Mouse (Mus musculus) heart, postnatal 0 days (tissue): ENCODE results near the gene Dync1h1. TPM values are rescaled to one million over a fixed set of nuclear protein-coding genes. Genes with fewer than 3 reads are reported as not detected.
A peak's percentile ranks its signal among the peaks of the same experiment; 100 is the strongest.

Source experiments
- ATAC-seq: fragments of 200-750 bp; cut with Nextera tagmentation; 2 replicates; pipeline ENCODE4 v1.8.0; 2017; ENCODE audit warnings: low read depth, moderate number of reproducible peaks, moderate library complexity; ENCODE audit not compliant: insufficient read depth
- DNase-seq: peaks from one replicate; pipeline ENCODE4 v3.0.0-alpha.2; 2016; ENCODE audit warnings: low spot score
- H3K27ac ChIP-seq: fragments of 300-500 bp; sonication (generic); 2 replicates; pipeline ENCODE4 v1.5.1; 2014; ENCODE audit warnings: low read depth, mild to moderate bottlenecking
- H3K27me3 ChIP-seq: fragments of 300-500 bp; sonication (generic); 2 replicates; pipeline ENCODE4 v1.6.1; 2014; ENCODE audit warnings: low read length, mixed read lengths; ENCODE audit not compliant: control insufficient read depth, insufficient read depth
- H3K36me3 ChIP-seq: fragments of 300-500 bp; sonication (generic); replicated peaks from 2 replicates; pipeline ENCODE4 v1.6.1; 2014; ENCODE audit warnings: low read length, mixed read lengths; ENCODE audit not compliant: control insufficient read depth, insufficient read depth
- H3K4me1 ChIP-seq: fragments of 300-500 bp; sonication (generic); 2 replicates; pipeline ENCODE4 v1.6.1; 2014; ENCODE audit warnings: antibody characterized with exemption; ENCODE audit not compliant: control insufficient read depth, insufficient read depth
- H3K4me2 ChIP-seq: fragments of 300-500 bp; sonication (generic); 2 replicates; pipeline ENCODE4 v1.6.1; 2014; ENCODE audit warnings: low read depth, mild to moderate bottlenecking, low read length, moderate library complexity
- H3K4me3 ChIP-seq: fragments of 300-500 bp; sonication (generic); 2 replicates; pipeline ENCODE4 v1.5.1; 2014; ENCODE audit warnings: low read depth, low read length
- H3K9ac ChIP-seq: fragments of 300-500 bp; sonication (generic); replicated peaks from 2 replicates; pipeline ENCODE4 v1.6.1; 2014; ENCODE audit warnings: low read depth, low read length, mixed read lengths
- H3K9me3 ChIP-seq: fragments of 300-500 bp; sonication (generic); replicated peaks from 2 replicates; pipeline ENCODE4 v1.6.1; 2016; ENCODE audit warnings: low read length; ENCODE audit not compliant: control insufficient read depth
- CTCF ChIP-seq: IDR thresholded peaks from 2 replicates; pipeline ENCODE4 v1.5.1; 2016; ENCODE audit warnings: antibody characterized with exemption, control low read depth, low read depth
- EP300 ChIP-seq: IDR thresholded peaks from 2 replicates; pipeline ENCODE4 v1.6.1; 2016; ENCODE audit warnings: antibody characterized with exemption, low read depth
- WGBS: fragments of 180-500 bp; shearing (Covaris S2); extraction: QIAGEN DNeasy Blood & Tissue Kit; methylation state at CpG from one replicate; pipeline ENCODE4 v1.1.7; 2014; 5-methylcytosine and 5-hydroxymethylcytosine counted together
- polyA plus RNA-seq: library from polyadenylated mRNA; unstranded; fragments of >200 nt; fragmentation: Nextera tagmentation; extraction: Ambion mirVana; gene quantifications from 2 replicates; pipeline ENCODE4 v1.2.1, GENCODE M21; 2015
- total RNA-seq: library from RNA; depleted of rRNA; stranded (reverse); fragments of >200 nt; gene quantifications from 2 replicates; pipeline ENCODE4 v1.2.3, GENCODE M21; 2014; ENCODE audit warnings: low replicate concordance

Dync1h1 gene
- total and polyA plus RNA-seq, 2 experiments from 2014 or later: 31.2 to 100 TPM

GRCm38 (mm10) chr12:110598527-110598926 is 2.7 kb upstream of the Dync1h1 start:
- no peak overlapping the region for H3K9ac ChIP-seq
- H3K36me3 ChIP-seq: no peaks in the 10 kb centered on the region
- TF ChIP-seq CTCF (peak; percentile 59), EP300 (no peak)
- ATAC-seq (no peak), DNase-seq (no peak)
- WGBS: 7% methylated on average over 7 of the region's 7 CpGs
- H3K4me1 ChIP-seq: peaks cover 20% of the 10 kb centered on the region
- no peak overlapping the region for H3K4me2 ChIP-seq
- no peaks in the 10 kb centered on the region for H3K27me3 ChIP-seq
- no peaks in the 10 kb centered on the region for H3K9me3 ChIP-seq
- H3K4me3 ChIP-seq: no peak overlapping the region
- no peak overlapping the region for H3K27ac ChIP-seq

- Histone ChIP-seq H3K4me2 (no peak overlapping the region), H3K9ac (no peak overlapping the region), H3K4me3 (no peak overlapping the region), H3K9me3 (no peaks in the 10 kb centered on the region), H3K36me3 (no peaks in the 10 kb centered on the region), H3K4me1 (peaks cover 24% of the 10 kb centered on the region), H3K27me3 (no peaks in the 10 kb centered on the region), H3K27ac (no peak overlapping the region)
- no peak for DNase-seq
- WGBS: 48% methylated on average over 4 of the region's 4 CpGs
- ATAC-seq: no peak
- TF ChIP-seq CTCF (no peak), EP300 (no peak)
Observed at GRCm38 (mm10) chr12:110599791-110600190, 1.5 kb upstream of the Dync1h1 start.

GRCm38 (mm10) chr12:110600225-110600991 is 844 bp upstream of the Dync1h1 start:
- WGBS: 51% methylated on average over 13 of the region's 13 CpGs
- ATAC-seq (no peak), DNase-seq (no peak)
- Histone ChIP-seq H3K4me3 (peak overlapping the region; percentile 93), H3K9me3 (no peaks in the 10 kb centered on the region), H3K4me2 (peak overlapping the region; percentile 79), H3K4me1 (peaks cover 24% of the 10 kb centered on the region), H3K9ac (no peak overlapping the region), H3K27me3 (no peaks in the 10 kb centered on the region), H3K36me3 (no peaks in the 10 kb centered on the region), H3K27ac (no peak overlapping the region)
- no peak for TF ChIP-seq EP300
- no peak for TF ChIP-seq CTCF

GRCm38 (mm10) chr12:110606161-110606560 is 4.9 kb downstream of the Dync1h1 start:
- Histone ChIP-seq H3K36me3 (no peaks in the 10 kb centered on the region), H3K27me3 (no peaks in the 10 kb centered on the region), H3K4me1 (0 out of 2 replicates have a peak, but pooled peaks cover 18% of the 10 kb centered on the region), H3K4me2 (no peak overlapping the region), H3K9ac (no peak overlapping the region), H3K27ac (no peak overlapping the region), H3K9me3 (no peaks in the 10 kb centered on the region), H3K4me3 (no peak overlapping the region)
- TF ChIP-seq CTCF (no peak), EP300 (no peak)
- 81% methylated on average over 3 of the region's 3 CpGs for WGBS
- ATAC-seq: no peak
- no peak for DNase-seq

- no peak for TF ChIP-seq CTCF
- TF ChIP-seq EP300: no peak
- no peak for DNase-seq
Observed at GRCm38 (mm10) chr12:110606676-110607075, 5.4 kb downstream of the Dync1h1 start.

More at GRCm38 (mm10) chr12:110606676-110607075, 5.4 kb downstream of the Dync1h1 start:
- no peak overlapping the region for H3K9ac ChIP-seq
- no peak overlapping the region for H3K27ac ChIP-seq
- no peak overlapping the region for H3K4me3 ChIP-seq
- H3K27me3 ChIP-seq: no peaks in the 10 kb centered on the region
- H3K4me1 ChIP-seq: 0 out of 2 replicates have a peak, but pooled peaks cover 18% of the 10 kb centered on the region
- no peaks in the 10 kb centered on the region for H3K36me3 ChIP-seq
- no peaks in the 10 kb centered on the region for H3K9me3 ChIP-seq
- ATAC-seq: no peak
- 81% methylated on average over 2 of the region's 2 CpGs for WGBS
- no peak overlapping the region for H3K4me2 ChIP-seq
